In the genomic region with DNA sequence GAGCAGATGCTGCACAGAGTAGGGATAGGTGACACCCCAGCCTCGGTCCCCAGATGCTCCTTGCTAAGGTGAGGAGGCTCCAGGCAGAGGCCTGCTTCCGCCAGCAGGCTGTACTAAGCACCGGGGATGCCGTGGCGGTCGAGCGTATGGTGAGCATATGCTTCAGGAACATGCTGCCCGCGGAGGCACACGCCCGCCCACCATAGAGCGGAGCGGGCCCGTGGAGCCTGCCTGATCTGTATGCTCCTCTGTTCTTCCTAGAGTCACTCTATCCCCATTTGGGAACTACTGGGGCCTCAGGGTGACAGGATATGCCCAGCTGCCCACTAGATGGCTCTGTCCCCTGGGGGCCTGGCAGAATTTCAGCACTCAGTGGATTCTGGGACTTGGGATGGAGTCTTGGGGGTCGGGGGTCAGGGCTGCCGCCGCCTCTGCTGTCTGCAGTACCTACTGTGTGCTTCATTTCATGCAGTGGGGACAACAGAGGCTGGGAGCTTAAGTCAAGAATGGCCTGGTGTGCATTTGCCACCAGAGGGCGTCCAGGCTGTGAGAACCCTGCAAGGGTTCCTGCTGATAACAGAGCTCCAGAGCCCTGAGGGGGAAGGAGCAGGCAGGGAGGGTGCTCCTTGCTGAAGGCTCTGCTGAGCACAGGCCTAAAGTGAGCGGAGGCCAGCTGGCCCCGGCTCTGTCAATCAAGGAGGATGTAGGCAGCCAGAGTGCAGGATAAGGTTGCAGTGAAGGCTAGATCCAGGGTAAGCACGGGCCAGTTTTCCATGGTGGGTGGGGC, we compare ENCODE assay signal across 7 mouse cellular contexts.
DNase-seq lines count a peak whose midpoint lies in the region; ATAC-seq and TF ChIP-seq lines count a peak whose summit lies in the region.

No protein-coding gene starts in this region.

- peaks cover 0 to 19% of the 10 kb centered on the region in 2 experiments; a peak in 1 of 4 replicates for H3K4me1 ChIP-seq in ES-E14 (ENCODE audit: control insufficient read depth in 2 of 2, insufficient read depth in 2 of 2, low read length in 2 of 2, poor library complexity in 1 of 2)
- peaks cover 97% of the 10 kb centered on the region for H3K4me1 ChIP-seq in embryonic facial prominence, embryonic 13.5 days
- H3K4me1 ChIP-seq in heart, embryonic 15.5 days (replicated peaks): peaks cover 82% of the 10 kb centered on the region

- 27% methylated on average over 21 of the region's 21 CpGs for WGBS in embryonic facial prominence, embryonic 13.5 days
- 43% methylated on average over 21 of the region's 21 CpGs for WGBS in heart, embryonic 15.5 days

- no peaks in the 10 kb centered on the region for H3K27me3 ChIP-seq in embryonic facial prominence, embryonic 13.5 days
- H3K27me3 ChIP-seq in heart, embryonic 15.5 days: 0 out of 2 replicates have a peak, but pooled peaks cover 4% of the 10 kb centered on the region

- no peaks in the 10 kb centered on the region for H3K36me3 ChIP-seq in ES-E14 (ENCODE audit: control insufficient read depth, insufficient read depth, low read length, poor library complexity, severe bottlenecking)
- H3K36me3 ChIP-seq in embryonic facial prominence, embryonic 13.5 days: no peaks in the 10 kb centered on the region
- no peaks in the 10 kb centered on the region for H3K36me3 ChIP-seq in heart, embryonic 15.5 days

- peak overlapping the region in 1 of 2 experiments; percentile 56; a peak in 2 of 4 replicates for H3K4me3 ChIP-seq in ES-E14 (ENCODE audit: insufficient read depth in 1 of 2, low read depth in 1 of 2, low read length in 2 of 2, poor library complexity in 1 of 2, severe bottlenecking in 1 of 2)
- H3K4me3 ChIP-seq in embryonic facial prominence, embryonic 13.5 days: no peak overlapping the region
- no peak overlapping the region for H3K4me3 ChIP-seq in heart, embryonic 15.5 days

- H3K9me3 ChIP-seq in ES-E14 (ENCODE audit: control insufficient read depth, insufficient read depth, low read depth, low read length): no peaks in the 10 kb centered on the region
- no peaks in the 10 kb centered on the region for H3K9me3 ChIP-seq in embryonic facial prominence, embryonic 13.5 days
- H3K9me3 ChIP-seq in heart, embryonic 15.5 days (replicated peaks): no peaks in the 10 kb centered on the region

- in situ Hi-C loops in ES-E14 (cut with MboI; ENCODE audit: low sequenced_read_pairs in 2 of 2, unreplicated experiment in 2 of 2): no loop called here

- no peak for ATAC-seq in embryonic facial prominence, embryonic 13.5 days (ENCODE audit: insufficient number of reproducible peaks, insufficient read depth, low FRiP score, low TSS enrichment, low read depth)
- ATAC-seq in heart, embryonic 15.5 days (replicated peaks; ENCODE audit: insufficient number of reproducible peaks, insufficient read depth, low FRiP score, low read depth): no peak; the same call in 1 of the 2 replicates

- peak overlapping the region; percentile 24 for H3K9ac ChIP-seq in ES-E14 (ENCODE audit: insufficient read depth, low read depth, low read length, poor library complexity, severe bottlenecking)
- no peak overlapping the region for H3K9ac ChIP-seq in embryonic facial prominence, embryonic 13.5 days
- peak overlapping the region; percentile 32 for H3K9ac ChIP-seq in heart, embryonic 15.5 days

- peak; percentile 86 for DNase-seq in ES-E14 (ENCODE audit: low read depth, low spot score)
- peak; percentile 83 for DNase-seq in adrenal gland, postnatal 14 days
- DNase-seq in layer of hippocampus, adult 8-10 months (ENCODE audit: low spot score in 2 of 2): peak; percentile 59 to 60
- peak; percentile 74 for DNase-seq in lung, postnatal 14 days
- DNase-seq in spleen, postnatal 14 days (ENCODE audit: low spot score in 2 of 2): peak; percentile 62 to 68

- H3K27ac ChIP-seq in ES-E14 (ENCODE audit: insufficient read depth, low read depth, low read length, poor library complexity, severe bottlenecking): no peak overlapping the region
- H3K27ac ChIP-seq in embryonic facial prominence, embryonic 13.5 days: peak overlapping the region; percentile 49
- peak overlapping the region; percentile 90 for H3K27ac ChIP-seq in heart, embryonic 15.5 days

- no peak overlapping the region for H3K4me2 ChIP-seq in embryonic facial prominence, embryonic 13.5 days
- peak overlapping the region; percentile 8; the same call in 1 of the 2 replicates for H3K4me2 ChIP-seq in heart, embryonic 15.5 days

TF ChIP-seq in ES-E14, 5 proteins besides CTCF, POLR2A, EP300 and RAD21:
- TF ChIP-seq HCFC1 (IDR thresholded peaks at IDR 0.05; ENCODE audit: borderline replicate concordance, insufficient read depth, low read length) (no peak), ZC3H11A (IDR thresholded peaks at IDR 0.05; ENCODE audit: borderline replicate concordance, low read depth, low read length) (no peak), CHD2 (IDR thresholded peaks at IDR 0.05; ENCODE audit: low read depth, low read length) (no peak), MAFK (IDR thresholded peaks at IDR 0.05; ENCODE audit: insufficient read depth, low read depth, low read length) (no peak)
